Mouse (Mus musculus) hindbrain, embryonic 15.5 days (tissue): ENCODE data around the gene Zbtb38. TPM values are rescaled to one million over a fixed set of nuclear protein-coding genes. Genes with fewer than 3 reads are reported as not detected.

ENCODE experiments used
- ATAC-seq: fragments of 200-750 bp; cut with Nextera tagmentation; 2 replicates; pipeline ENCODE4 v1.8.0; 2017; ENCODE audit warnings: low read depth, moderate number of reproducible peaks, moderate TSS enrichment; ENCODE audit not compliant: low FRiP score
- H3K27ac ChIP-seq: fragments of 300-500 bp; sonication (generic); replicated peaks from 2 replicates; pipeline ENCODE4 v1.5.1; 2015; ENCODE audit warnings: mild to moderate bottlenecking, inconsistent platforms
- H3K27me3 ChIP-seq: fragments of 300-500 bp; sonication (generic); 2 replicates; pipeline ENCODE4 v1.6.1; 2015; ENCODE audit warnings: control low read depth, inconsistent platforms
- H3K36me3 ChIP-seq: fragments of 300-500 bp; sonication (generic); 2 replicates; pipeline ENCODE4 v1.6.1; 2015; ENCODE audit warnings: control low read depth, inconsistent platforms
- H3K4me1 ChIP-seq: fragments of 300-500 bp; sonication (generic); replicated peaks from 2 replicates; pipeline ENCODE4 v1.6.1; 2015; ENCODE audit warnings: control low read depth, inconsistent platforms
- H3K4me2 ChIP-seq: fragments of 300-500 bp; sonication (generic); 2 replicates; pipeline ENCODE4 v1.6.1; 2015; ENCODE audit warnings: moderate library complexity, mild to moderate bottlenecking, inconsistent platforms
- H3K4me3 ChIP-seq: fragments of 300-500 bp; sonication (generic); 2 replicates; pipeline ENCODE4 v1.5.1; 2015; ENCODE audit warnings: mild to moderate bottlenecking, inconsistent platforms
- H3K9ac ChIP-seq: fragments of 300-500 bp; sonication (generic); 2 replicates; pipeline ENCODE4 v1.6.1; 2015; ENCODE audit warnings: inconsistent platforms
- H3K9me3 ChIP-seq: fragments of 300-500 bp; sonication (generic); 2 replicates; pipeline ENCODE4 v1.6.1; 2016; ENCODE audit warnings: control low read depth, inconsistent platforms
- whole genome bisulfite sequencing: fragments of 180-500 bp; shearing (Covaris S2); methylation state at CpG from one replicate; pipeline ENCODE4 v1.1.7; 2015; 5-methylcytosine and 5-hydroxymethylcytosine counted together
- polyA plus RNA-seq: library from polyadenylated mRNA; unstranded; fragments of >200 nt; fragmentation: Nextera tagmentation; extraction: Ambion mirVana; gene quantifications from 2 replicates; pipeline ENCODE4 v1.2.1, GENCODE M21; 2015

The Zbtb38 gene
- polyA plus RNA-seq, 1 experiment from 2014 or later: 46.1 TPM

- H3K36me3 ChIP-seq: no peaks in the 10 kb centered on the region
- no peaks in the 10 kb centered on the region for H3K9me3 ChIP-seq
- H3K4me1 ChIP-seq: 0 out of 2 replicates have a peak, but pooled peaks cover 4% of the 10 kb centered on the region
- no peak overlapping the region for H3K4me3 ChIP-seq
- H3K27ac ChIP-seq: no peak overlapping the region
- no peak for ATAC-seq
- H3K27me3 ChIP-seq: no peaks in the 10 kb centered on the region
- 80% methylated on average over 11 of the region's 11 CpGs for WGBS
- H3K9ac ChIP-seq: no peak overlapping the region
- H3K4me2 ChIP-seq: no peak overlapping the region
Measured at GRCm38 (mm10) chr9:96755761-96756160, 3.1 kb upstream of the Zbtb38 start.

GRCm38 (mm10) chr9:96754625-96754969 is 2.0 kb upstream of the Zbtb38 start:
- H3K27ac ChIP-seq: no peak overlapping the region
- H3K9me3 ChIP-seq: no peaks in the 10 kb centered on the region
- H3K4me1 ChIP-seq: 0 out of 2 replicates have a peak, but pooled peaks cover 4% of the 10 kb centered on the region
- no peaks in the 10 kb centered on the region for H3K27me3 ChIP-seq
- H3K9ac ChIP-seq: no peak overlapping the region
- ATAC-seq: no peak
- no peak overlapping the region for H3K4me2 ChIP-seq
- 47% methylated on average over 1 of the region's 1 CpGs for WGBS
- no peak overlapping the region for H3K4me3 ChIP-seq
- no peaks in the 10 kb centered on the region for H3K36me3 ChIP-seq

GRCm38 (mm10) chr9:96753921-96754624 is 1.4 kb upstream of the Zbtb38 start:
- no peaks in the 10 kb centered on the region for H3K9me3 ChIP-seq
- no peak overlapping the region for H3K27ac ChIP-seq
- WGBS: 84% methylated on average over 11 of the region's 11 CpGs
- H3K27me3 ChIP-seq: no peaks in the 10 kb centered on the region
- no peak overlapping the region for H3K9ac ChIP-seq
- no peak overlapping the region for H3K4me2 ChIP-seq
- ATAC-seq: no peak
- H3K4me1 ChIP-seq: 0 out of 2 replicates have a peak, but pooled peaks cover 4% of the 10 kb centered on the region
- H3K4me3 ChIP-seq: no peak overlapping the region
- no peaks in the 10 kb centered on the region for H3K36me3 ChIP-seq

- Histone ChIP-seq H3K27me3 (no peaks in the 10 kb centered on the region), H3K9me3 (no peaks in the 10 kb centered on the region), H3K4me3 (no peak overlapping the region), H3K9ac (no peak overlapping the region), H3K4me2 (no peak overlapping the region), H3K27ac (no peak overlapping the region), H3K4me1 (no peaks in the 10 kb centered on the region), H3K36me3 (no peaks in the 10 kb centered on the region)
- no peak for ATAC-seq
- WGBS: 92% methylated on average over 8 of the region's 8 CpGs
Measured at GRCm38 (mm10) chr9:96753392-96753791, 761 bp upstream of the Zbtb38 start.

GRCm38 (mm10) chr9:96751821-96752602 is 619 bp downstream of the Zbtb38 start:
- Histone ChIP-seq H3K4me3 (no peak overlapping the region), H3K9me3 (no peaks in the 10 kb centered on the region), H3K9ac (no peak overlapping the region), H3K27me3 (no peaks in the 10 kb centered on the region), H3K4me1 (no peaks in the 10 kb centered on the region), H3K36me3 (no peaks in the 10 kb centered on the region), H3K4me2 (no peak overlapping the region; the same call in 1 of the 2 replicates), H3K27ac (no peak overlapping the region)
- WGBS: 93% methylated on average over 15 of the region's 15 CpGs
- no peak for ATAC-seq

- no peak overlapping the region for H3K9ac ChIP-seq
- no peaks in the 10 kb centered on the region for H3K9me3 ChIP-seq
- H3K4me1 ChIP-seq: no peaks in the 10 kb centered on the region
- ATAC-seq: no peak
- 99% methylated on average over 11 of the region's 11 CpGs for WGBS
- no peaks in the 10 kb centered on the region for H3K36me3 ChIP-seq
- no peaks in the 10 kb centered on the region for H3K27me3 ChIP-seq
- H3K27ac ChIP-seq: no peak overlapping the region
- no peak overlapping the region for H3K4me3 ChIP-seq
- no peak overlapping the region for H3K4me2 ChIP-seq
Measured at GRCm38 (mm10) chr9:96750636-96751035, 2.0 kb downstream of the Zbtb38 start.

GRCm38 (mm10) chr9:96746527-96746926 is 6.1 kb downstream of the Zbtb38 start:
- no peak for ATAC-seq
- Histone ChIP-seq H3K4me1 (no peaks in the 10 kb centered on the region), H3K36me3 (no peaks in the 10 kb centered on the region), H3K27ac (no peak overlapping the region), H3K9ac (no peak overlapping the region), H3K9me3 (no peaks in the 10 kb centered on the region), H3K4me2 (no peak overlapping the region), H3K4me3 (no peak overlapping the region), H3K27me3 (no peaks in the 10 kb centered on the region)
- 96% methylated on average over 9 of the region's 9 CpGs for WGBS

- H3K4me1 ChIP-seq: no peaks in the 10 kb centered on the region; the same call in 1 of the 2 replicates
- H3K4me3 ChIP-seq: no peak overlapping the region
- no peak overlapping the region for H3K4me2 ChIP-seq
- 84% methylated on average over 2 of the region's 2 CpGs for WGBS
- no peak overlapping the region for H3K27ac ChIP-seq
- no peak overlapping the region for H3K9ac ChIP-seq
- no peaks in the 10 kb centered on the region for H3K9me3 ChIP-seq
- no peaks in the 10 kb centered on the region for H3K27me3 ChIP-seq
- H3K36me3 ChIP-seq: no peaks in the 10 kb centered on the region
- no peak for ATAC-seq
Measured at GRCm38 (mm10) chr9:96744909-96745308, 7.7 kb downstream of the Zbtb38 start.

- WGBS: 77% methylated on average over 17 of the region's 17 CpGs
- Histone ChIP-seq H3K27ac (no peak overlapping the region), H3K4me2 (no peak overlapping the region), H3K4me1 (no peaks in the 10 kb centered on the region; the same call in 1 of the 2 replicates), H3K9me3 (no peaks in the 10 kb centered on the region), H3K4me3 (no peak overlapping the region), H3K36me3 (no peaks in the 10 kb centered on the region), H3K27me3 (no peaks in the 10 kb centered on the region), H3K9ac (no peak overlapping the region)
- ATAC-seq: no peak
Measured at GRCm38 (mm10) chr9:96741365-96742085, 11.1 kb downstream of the Zbtb38 start.

- Histone ChIP-seq H3K4me1 (peaks cover 3% of the 10 kb centered on the region), H3K4me3 (no peak overlapping the region), H3K27ac (no peak overlapping the region), H3K4me2 (no peak overlapping the region), H3K9me3 (no peaks in the 10 kb centered on the region), H3K9ac (no peak overlapping the region), H3K27me3 (no peaks in the 10 kb centered on the region), H3K36me3 (no peaks in the 10 kb centered on the region)
- peak; percentile 15; the same call in 1 of the 2 replicates for ATAC-seq
- 74% methylated on average over 15 of the region's 15 CpGs for WGBS
Measured at GRCm38 (mm10) chr9:96740712-96741364, 11.8 kb downstream of the Zbtb38 start.

- ATAC-seq: no peak
Measured at GRCm38 (mm10) chr9:96739808-96740711, 12.6 kb downstream of the Zbtb38 start.

More at GRCm38 (mm10) chr9:96739808-96740711, 12.6 kb downstream of the Zbtb38 start:
- Histone ChIP-seq H3K9ac (no peak overlapping the region), H3K4me3 (no peak overlapping the region), H3K27me3 (no peaks in the 10 kb centered on the region), H3K36me3 (no peaks in the 10 kb centered on the region), H3K27ac (no peak overlapping the region), H3K9me3 (no peaks in the 10 kb centered on the region), H3K4me2 (no peak overlapping the region), H3K4me1 (peaks cover 6% of the 10 kb centered on the region)
- WGBS: 90% methylated on average over 22 of the region's 22 CpGs
